Mouse (Mus musculus) liver, postnatal 0 days (tissue): ENCODE measurements around the gene Mgll. TPM values are rescaled to one million over a fixed set of nuclear protein-coding genes. Genes with fewer than 3 reads are reported as not detected.

Experiments used
- ATAC-seq: fragments of 200-750 bp; cut with Nextera tagmentation; 2 replicates; pipeline ENCODE4 v1.8.0; 2017; ENCODE audit warnings: mild to moderate bottlenecking, moderate library complexity
- DNase-seq: peaks from one replicate; pipeline ENCODE4 v3.0.0-alpha.2; 2016
- H3K27ac ChIP-seq: fragments of 300-500 bp; sonication (generic); 2 replicates; pipeline ENCODE4 v1.5.1; 2014; ENCODE audit warnings: antibody characterized with exemption, moderate library complexity, mild to moderate bottlenecking, low read depth
- H3K27me3 ChIP-seq: fragments of 300-500 bp; sonication (generic); 2 replicates; pipeline ENCODE4 v1.6.1; 2014; ENCODE audit warnings: low read length, control low read depth, mixed read lengths; ENCODE audit not compliant: insufficient read depth
- H3K36me3 ChIP-seq: fragments of 300-500 bp; sonication (generic); replicated peaks from 2 replicates; pipeline ENCODE4 v1.6.1; 2014; ENCODE audit warnings: mild to moderate bottlenecking, control low read depth, low read length, moderate library complexity, mixed read lengths; ENCODE audit not compliant: insufficient read depth
- H3K4me1 ChIP-seq: fragments of 300-500 bp; sonication (generic); 2 replicates; pipeline ENCODE4 v1.6.1; 2014; ENCODE audit warnings: antibody characterized with exemption, mild to moderate bottlenecking, control low read depth; ENCODE audit not compliant: insufficient read depth
- H3K4me2 ChIP-seq: fragments of 300-500 bp; sonication (generic); 2 replicates; pipeline ENCODE4 v1.6.1; 2014; ENCODE audit warnings: low read depth, mild to moderate bottlenecking, low read length, moderate library complexity, mixed read lengths
- H3K4me3 ChIP-seq: fragments of 300-500 bp; sonication (generic); 2 replicates; pipeline ENCODE4 v1.5.1; 2014; ENCODE audit warnings: low read depth, low read length
- H3K9ac ChIP-seq: fragments of 300-500 bp; sonication (generic); replicated peaks from 2 replicates; pipeline ENCODE4 v1.6.1; 2014; ENCODE audit warnings: mild to moderate bottlenecking, moderate library complexity
- H3K9me3 ChIP-seq: fragments of 300-500 bp; sonication (generic); 2 replicates; pipeline ENCODE4 v1.6.1; 2016; ENCODE audit warnings: mild to moderate bottlenecking, control low read depth, low read length, mixed read lengths
- CTCF ChIP-seq: sonication (generic); IDR thresholded peaks from 2 replicates; pipeline ENCODE4 v1.5.1; 2016; ENCODE audit warnings: antibody characterized with exemption, low read depth
- EP300 ChIP-seq: IDR thresholded peaks from 2 replicates; pipeline ENCODE4 v1.6.1; 2016; ENCODE audit warnings: antibody characterized with exemption, low read depth, mild to moderate bottlenecking
- WGBS: fragments of 180-500 bp; shearing (Covaris S2); extraction: QIAGEN DNeasy Blood & Tissue Kit; methylation state at CpG from one replicate; pipeline ENCODE4 v1.1.7; 2014; ENCODE audit not compliant: insufficient replicate concordance; 5-methylcytosine and 5-hydroxymethylcytosine counted together
- polyA plus RNA-seq: library from polyadenylated mRNA; unstranded; fragments of >200 nt; fragmentation: Nextera tagmentation; extraction: Ambion mirVana; gene quantifications from 2 replicates; pipeline ENCODE4 v1.2.1, GENCODE M21; 2015

Gene Mgll
- polyA plus RNA-seq, 1 experiment from 2014 or later = 121 TPM

DNA sequence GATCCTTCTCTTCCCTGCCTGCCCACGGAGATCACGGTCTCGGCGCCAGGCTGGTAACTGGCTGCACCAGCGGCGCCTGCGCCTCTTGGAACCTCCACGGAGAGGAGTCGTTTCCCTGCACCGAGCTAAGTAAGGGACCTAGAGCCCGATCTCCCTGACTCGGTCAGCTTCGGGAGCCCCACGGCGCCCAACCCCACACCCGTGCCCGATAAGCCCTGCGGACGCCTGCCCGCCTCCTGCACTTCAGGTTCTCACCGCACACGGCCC, 117.2 kb downstream of the Mgll start:
- Histone ChIP-seq H3K4me2 (peak overlapping the region; percentile 99), H3K9me3 (no peaks in the 10 kb centered on the region), H3K4me1 (peaks cover 23% of the 10 kb centered on the region), H3K27ac (peak overlapping the region; percentile 92), H3K9ac (peak overlapping the region; percentile 85), H3K27me3 (no peaks in the 10 kb centered on the region), H3K36me3 (peaks cover 33% of the 10 kb centered on the region), H3K4me3 (peak overlapping the region; percentile 71)
- ATAC-seq (peak; percentile 17), DNase-seq (no peak)
- TF ChIP-seq EP300 (no peak), CTCF (no peak)
- under 1% methylated on average over 22 of the region's 22 CpGs for WGBS

DNA sequence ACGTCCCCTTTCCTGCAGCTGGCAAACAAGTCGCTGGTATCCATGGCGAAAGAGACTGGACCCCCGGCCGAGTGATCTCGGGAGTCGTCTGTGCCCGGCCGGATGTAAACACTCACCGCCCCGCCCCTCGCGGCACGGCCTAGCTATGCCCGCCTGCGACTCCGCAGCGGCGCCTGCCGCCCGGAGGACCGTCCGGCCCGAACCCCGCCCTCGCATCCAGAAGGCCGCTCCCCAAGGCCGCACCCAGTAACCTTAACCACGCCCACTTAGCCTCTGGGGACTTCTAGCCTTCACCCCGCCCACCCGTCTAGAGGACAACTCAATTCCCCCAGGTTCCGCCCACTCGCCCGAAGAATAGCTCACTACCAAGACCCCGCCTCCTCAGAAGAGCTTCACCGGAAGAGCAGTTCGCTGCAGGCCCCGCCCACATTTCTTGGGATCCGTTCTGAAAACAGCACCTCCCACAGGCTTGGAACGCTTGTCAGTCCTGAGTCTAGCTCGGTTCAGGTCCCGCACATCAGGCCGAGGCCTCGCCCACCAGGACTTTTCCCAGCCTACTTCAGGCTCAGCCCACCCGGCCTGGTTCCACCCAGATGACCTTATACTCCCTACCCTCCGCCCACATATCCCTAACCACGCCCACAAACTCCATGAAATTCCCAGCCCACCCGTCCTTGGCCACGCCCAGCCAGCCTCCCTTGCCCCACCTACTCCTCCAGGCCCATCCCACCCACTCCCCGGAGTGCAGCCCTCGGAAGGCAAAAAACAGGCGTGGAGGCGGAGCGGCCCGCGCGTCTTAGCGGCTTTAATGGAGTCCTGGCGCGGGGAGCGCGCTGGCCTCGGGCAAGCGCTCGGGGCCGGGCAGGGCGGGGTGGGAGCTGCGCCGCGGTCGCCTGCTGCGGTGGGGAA, 117.8 kb downstream of the Mgll start, which contains the start of gene Abtb1:
Abtb1 (minus strand) TSS at position 204 of the 909 bp plus-strand sequence.
- no peaks in the 10 kb centered on the region for H3K27me3 ChIP-seq
- H3K9ac ChIP-seq = peak within 1 kb of the TSS; percentile 85
- ATAC-seq (peak; percentile 91), DNase-seq (peak; percentile 99)
- peak within 1 kb of the TSS; percentile 99 for H3K4me2 ChIP-seq
- no peaks in the 10 kb centered on the region for H3K9me3 ChIP-seq
- peaks cover 23% of the 10 kb centered on the region for H3K4me1 ChIP-seq
- WGBS = under 1% methylated on average over 55 of the region's 72 CpGs
- peak within 1 kb of the TSS; percentile 92 for H3K27ac ChIP-seq
- H3K4me3 ChIP-seq = peak within 1 kb of the TSS; percentile 71
- H3K36me3 ChIP-seq = peaks cover 27% of the 10 kb centered on the region
- TF ChIP-seq EP300 (no peak), CTCF (peak; percentile 82)

DNA sequence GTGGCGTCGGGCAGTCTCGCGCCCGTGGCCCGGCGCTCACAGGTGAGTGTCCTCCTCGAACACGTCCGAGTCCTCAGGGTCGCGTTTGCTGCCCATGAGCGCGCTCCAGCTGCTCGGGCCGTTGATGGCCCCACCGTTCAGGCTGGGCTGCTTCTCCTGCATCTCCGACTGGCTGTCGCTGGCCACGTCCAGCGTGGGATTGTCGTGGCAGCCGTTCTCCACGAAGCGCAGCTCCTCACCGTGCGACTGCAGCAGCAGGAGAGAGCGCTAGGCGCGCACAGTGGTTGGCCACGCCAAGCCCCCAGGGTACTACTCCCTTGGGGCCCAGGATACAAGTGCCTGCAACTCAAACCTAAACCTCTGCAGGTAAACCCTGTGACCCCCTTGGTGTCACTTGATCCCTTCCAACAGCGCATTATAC, 118.5 kb downstream of the Mgll start:
- H3K4me1 ChIP-seq = peaks cover 23% of the 10 kb centered on the region
- peak overlapping the region; percentile 71 for H3K4me3 ChIP-seq
- no peaks in the 10 kb centered on the region for H3K27me3 ChIP-seq
- no peaks in the 10 kb centered on the region for H3K9me3 ChIP-seq
- peak overlapping the region; percentile 79 for H3K9ac ChIP-seq
- peaks cover 21% of the 10 kb centered on the region for H3K36me3 ChIP-seq
- ATAC-seq (no peak), DNase-seq (no peak)
- H3K27ac ChIP-seq = peak overlapping the region; percentile 92
- 5% methylated on average over 22 of the region's 32 CpGs for WGBS
- H3K4me2 ChIP-seq = peak overlapping the region; percentile 99
- TF ChIP-seq CTCF = no peak
- TF ChIP-seq EP300 = no peak

DNA sequence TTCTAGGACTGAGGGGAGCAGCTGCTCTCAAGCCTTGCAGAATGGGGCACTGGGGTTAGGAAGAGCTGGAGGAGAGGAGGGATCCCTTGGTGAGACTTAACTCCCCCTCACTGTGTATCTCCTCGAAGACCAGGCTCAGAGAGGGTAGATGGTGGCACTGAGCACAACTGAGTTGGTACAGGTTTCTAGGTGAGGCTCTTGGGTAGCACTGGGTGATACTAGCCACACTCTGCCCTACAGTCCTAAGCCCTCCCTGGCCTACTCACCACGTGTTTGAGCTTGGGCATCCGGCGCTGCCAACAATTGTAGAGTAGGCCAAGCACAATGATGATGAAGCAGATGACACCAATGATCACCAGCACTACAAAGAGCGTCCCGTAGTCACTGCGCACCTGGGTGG, 119.0 kb downstream of the Mgll start:
- DNase-seq = no peak
- H3K27me3 ChIP-seq = no peaks in the 10 kb centered on the region
- 76% methylated on average over 7 of the region's 7 CpGs for WGBS
- H3K36me3 ChIP-seq = peaks cover 16% of the 10 kb centered on the region
- 0 out of 2 replicates have a peak overlapping the region, but pooled peaks have one; percentile 79 for H3K9ac ChIP-seq
- TF ChIP-seq CTCF (no peak), EP300 (no peak)
- no peak for ATAC-seq
- peaks cover 23% of the 10 kb centered on the region for H3K4me1 ChIP-seq
- H3K9me3 ChIP-seq = no peaks in the 10 kb centered on the region
- peak overlapping the region; percentile 99 for H3K4me2 ChIP-seq
- peak overlapping the region; percentile 71; the same call in 1 of the 2 replicates for H3K4me3 ChIP-seq
- H3K27ac ChIP-seq = no peak overlapping the region

DNA sequence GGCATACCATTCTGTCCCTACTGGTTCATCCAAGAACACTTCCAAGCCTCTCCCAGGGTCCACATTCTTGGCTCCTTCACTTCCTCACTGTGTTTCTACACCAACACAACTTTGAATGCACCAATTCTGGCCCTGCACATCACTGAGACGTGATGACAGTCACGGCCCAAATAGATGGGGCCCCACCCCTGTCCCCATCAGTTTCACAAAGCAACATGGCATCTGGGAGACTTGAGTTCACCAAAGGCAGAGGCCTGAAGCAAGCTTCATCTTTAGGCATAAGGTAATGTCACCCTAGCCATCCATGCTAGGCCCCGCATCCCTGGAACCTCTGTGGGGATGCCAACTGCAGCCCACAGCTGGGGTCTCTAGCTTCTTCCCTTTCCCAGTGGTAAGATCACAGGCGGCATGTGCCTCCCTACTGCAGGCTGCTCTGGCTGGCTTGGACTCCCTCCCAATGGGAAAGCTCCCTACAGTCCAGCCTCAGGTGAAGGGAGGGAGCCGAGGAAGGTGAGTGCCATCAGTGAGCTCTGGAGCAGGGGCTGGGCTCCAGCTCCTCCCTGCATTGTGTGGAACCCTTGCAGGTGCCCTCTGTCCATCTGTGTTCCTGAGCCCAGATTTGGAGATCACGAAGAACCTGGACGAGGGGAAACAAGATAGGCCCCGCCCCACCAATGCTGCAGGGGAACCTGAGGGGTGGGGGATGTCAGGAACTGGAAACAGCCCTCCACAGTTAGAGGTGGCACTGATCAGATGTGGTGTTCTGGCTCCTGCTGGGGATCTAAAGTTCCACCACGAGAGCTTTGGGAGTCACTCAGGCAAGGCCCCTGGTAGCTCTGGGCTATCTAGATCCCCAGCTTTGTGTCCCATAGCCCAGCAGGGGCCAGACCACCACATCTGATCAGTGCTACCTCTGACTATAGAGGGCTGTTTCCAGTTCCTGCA, 119.8 kb downstream of the Mgll start:
- Histone ChIP-seq H3K36me3 (peaks cover 7% of the 10 kb centered on the region), H3K4me1 (peaks cover 23% of the 10 kb centered on the region), H3K9ac (no peak overlapping the region), H3K4me2 (no peak overlapping the region), H3K27ac (no peak overlapping the region), H3K4me3 (no peak overlapping the region), H3K27me3 (no peaks in the 10 kb centered on the region), H3K9me3 (no peaks in the 10 kb centered on the region)
- WGBS = 79% methylated on average over 9 of the region's 9 CpGs
- ATAC-seq (no peak), DNase-seq (no peak)
- no peak for TF ChIP-seq EP300
- no peak for TF ChIP-seq CTCF
